Mouse (Mus musculus) hindbrain, embryonic 14.5 days (tissue): ENCODE measurements around the gene Misp. TPM values are rescaled to one million over a fixed set of nuclear protein-coding genes. Genes with fewer than 3 reads are reported as not detected.

ENCODE experiments used
- ATAC-seq: fragments of 200-750 bp; cut with Nextera tagmentation; 2 replicates; pipeline ENCODE4 v1.8.0; 2017; ENCODE audit warnings: moderate number of reproducible peaks, mild to moderate bottlenecking, moderate TSS enrichment, moderate library complexity; ENCODE audit not compliant: low FRiP score
- DNase-seq: peaks from one replicate; pipeline ENCODE4 v3.0.0-alpha.2; 2015; ENCODE audit warnings: low spot score
- H3K27ac ChIP-seq: fragments of 300-500 bp; sonication (generic); 2 replicates; pipeline ENCODE4 v1.5.1; 2014; ENCODE audit warnings: mild to moderate bottlenecking, moderate library complexity
- H3K27me3 ChIP-seq: fragments of 300-500 bp; sonication (generic); 2 replicates; pipeline ENCODE4 v1.6.1; 2014; ENCODE audit warnings: mild to moderate bottlenecking, low read length, mixed read lengths; ENCODE audit not compliant: control insufficient read depth, insufficient read depth
- H3K36me3 ChIP-seq: fragments of 300-500 bp; sonication (generic); replicated peaks from 2 replicates; pipeline ENCODE4 v1.6.1; 2014; ENCODE audit not compliant: control insufficient read depth, insufficient read depth
- H3K4me1 ChIP-seq: fragments of 300-500 bp; sonication (generic); replicated peaks from 2 replicates; pipeline ENCODE4 v1.6.1; 2014; ENCODE audit warnings: antibody characterized with exemption, low read length, mixed read lengths; ENCODE audit not compliant: control insufficient read depth, insufficient read depth
- H3K4me2 ChIP-seq: fragments of 300-500 bp; sonication (generic); replicated peaks from 2 replicates; pipeline ENCODE4 v1.6.1; 2014; ENCODE audit warnings: mild to moderate bottlenecking, moderate library complexity
- H3K4me3 ChIP-seq: fragments of 300-500 bp; sonication (generic); replicated peaks from 2 replicates; pipeline ENCODE4 v1.5.1; 2014; ENCODE audit warnings: mild to moderate bottlenecking, low read length
- H3K9ac ChIP-seq: fragments of 300-500 bp; sonication (generic); 2 replicates; pipeline ENCODE4 v1.6.1; 2014
- H3K9me3 ChIP-seq: fragments of 300-500 bp; sonication (generic); 2 replicates; pipeline ENCODE4 v1.6.1; 2016; ENCODE audit warnings: low read length; ENCODE audit not compliant: control insufficient read depth
- WGBS: fragments of 180-500 bp; shearing (Covaris S2); extraction: QIAGEN DNeasy Blood & Tissue Kit; methylation state at CpG from one replicate; pipeline ENCODE4 v1.1.7; 2014; 5-methylcytosine and 5-hydroxymethylcytosine counted together
- polyA plus RNA-seq: library from polyadenylated mRNA; unstranded; fragments of >200 nt; fragmentation: Nextera tagmentation; extraction: Ambion mirVana; gene quantifications from 2 replicates; pipeline ENCODE4 v1.2.1, GENCODE M21; 2014

The Misp gene
- polyA plus RNA-seq, 1 experiment from 2014 or later = 0.08 TPM

DNA sequence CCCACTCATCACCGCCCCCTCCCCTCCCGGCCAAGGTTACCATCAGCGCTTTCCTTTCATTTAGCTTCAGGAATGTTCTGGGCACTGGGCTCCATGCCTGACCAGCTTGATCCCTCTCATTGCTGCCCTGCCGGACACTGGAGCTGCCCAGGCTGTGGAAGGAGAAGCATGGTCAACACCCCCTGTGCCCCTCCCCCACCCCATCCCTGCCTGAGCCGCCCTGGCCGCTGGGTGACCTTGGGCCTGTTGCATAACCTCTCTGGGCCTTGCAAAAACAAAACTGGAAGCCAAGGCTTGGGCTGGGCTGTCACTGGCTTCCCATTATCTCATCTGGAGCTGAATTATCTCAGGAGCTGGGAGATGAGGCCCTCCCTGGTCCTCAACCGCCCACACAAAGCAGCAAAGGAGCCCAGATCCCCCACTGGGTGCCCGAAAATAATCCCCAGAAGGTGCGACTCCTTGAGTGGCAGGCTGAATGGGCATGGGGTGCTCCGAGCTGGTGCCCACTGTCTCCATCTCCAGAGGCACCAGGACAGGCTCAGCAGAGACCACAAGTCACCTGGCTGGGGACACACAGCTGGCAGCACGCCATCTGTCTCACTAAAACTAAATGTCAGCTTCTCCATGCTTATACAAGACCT is 18.3 kb upstream of the Misp start:
- Histone ChIP-seq H3K36me3 (peaks cover 9% of the 10 kb centered on the region; the same call in 1 of the 2 replicates), H3K4me1 (peaks cover 55% of the 10 kb centered on the region), H3K9me3 (no peaks in the 10 kb centered on the region), H3K4me2 (peak overlapping the region; percentile 23; the same call in 1 of the 2 replicates), H3K9ac (peak overlapping the region; percentile 34), H3K27ac (peak overlapping the region; percentile 94), H3K4me3 (no peak overlapping the region), H3K27me3 (no peaks in the 10 kb centered on the region)
- 29% methylated on average over 11 of the region's 11 CpGs for WGBS
- no peak for ATAC-seq
- DNase-seq = no peak

DNA sequence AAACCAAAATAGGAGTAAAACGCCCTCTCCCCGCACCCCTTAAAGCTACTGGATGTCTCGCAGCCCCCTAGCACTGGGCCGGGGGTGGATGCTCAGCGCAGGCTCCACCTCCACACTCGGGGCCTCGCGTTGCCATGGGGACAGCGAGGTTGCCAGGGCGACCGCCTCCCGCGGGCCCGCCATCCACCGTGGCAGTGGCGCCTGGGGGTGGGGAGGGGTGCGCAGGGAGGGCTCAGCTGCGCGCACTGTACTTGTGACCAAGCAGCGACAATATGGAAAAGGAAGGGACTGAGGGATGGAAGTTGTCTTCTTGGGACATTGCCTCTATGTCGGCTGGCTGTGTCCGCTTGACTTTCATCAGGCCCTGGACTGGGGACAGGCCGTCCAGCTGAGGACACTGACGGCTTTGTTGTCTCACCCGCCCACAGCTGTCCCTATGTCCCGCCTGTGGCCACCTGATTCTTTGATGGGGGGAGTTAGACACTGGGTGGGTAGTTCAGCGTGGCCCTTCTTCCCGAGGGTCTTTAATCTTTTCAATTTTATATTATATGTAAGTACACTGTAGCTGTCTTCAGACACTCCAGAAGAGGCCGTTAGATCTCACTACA is 17.0 kb upstream of the Misp start:
- H3K27ac ChIP-seq = peak overlapping the region; percentile 94
- 0 out of 2 replicates have a peak overlapping the region, but pooled peaks have one; percentile 13 for H3K4me3 ChIP-seq
- ATAC-seq (peak; percentile 92), DNase-seq (peak; percentile 82)
- H3K36me3 ChIP-seq = peaks cover 23% of the 10 kb centered on the region
- H3K9me3 ChIP-seq = no peaks in the 10 kb centered on the region
- peak overlapping the region; percentile 48 for H3K4me2 ChIP-seq
- H3K9ac ChIP-seq = peak overlapping the region; percentile 21
- 3% methylated on average over 29 of the region's 29 CpGs for WGBS
- peaks cover 57% of the 10 kb centered on the region for H3K4me1 ChIP-seq
- no peaks in the 10 kb centered on the region for H3K27me3 ChIP-seq

DNA sequence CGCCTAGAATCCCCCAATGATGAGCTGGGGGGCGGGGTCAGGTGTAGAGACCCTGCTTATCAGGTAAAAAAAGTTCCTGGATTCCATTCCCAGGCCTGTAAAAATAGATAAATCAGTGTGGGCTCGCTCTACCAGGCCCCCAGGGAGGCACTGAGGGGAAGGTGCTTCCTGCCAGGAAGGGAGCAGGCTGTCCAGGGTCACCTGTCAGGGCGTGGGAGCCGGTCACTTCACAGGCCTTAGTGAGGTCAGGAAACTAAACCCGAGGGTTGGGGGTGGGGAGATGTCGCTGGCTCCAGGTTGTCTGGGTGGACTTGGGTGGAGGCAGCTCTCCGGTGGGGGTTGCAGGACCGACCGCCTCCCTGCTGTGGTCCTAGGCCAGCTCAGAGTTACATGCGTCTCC is 15.2 kb upstream of the Misp start:
- peaks cover 57% of the 10 kb centered on the region for H3K4me1 ChIP-seq
- WGBS = 76% methylated on average over 11 of the region's 11 CpGs
- 0 out of 2 replicates have a peak overlapping the region, but pooled peaks have one; percentile 94 for H3K27ac ChIP-seq

GRCm38 (mm10) chr10:79806331-79806730 is 14.5 kb upstream of the Misp start:
- Histone ChIP-seq H3K4me3 (no peak overlapping the region), H3K27me3 (no peaks in the 10 kb centered on the region), H3K27ac (no peak overlapping the region), H3K9me3 (no peaks in the 10 kb centered on the region), H3K9ac (no peak overlapping the region), H3K4me2 (no peak overlapping the region), H3K4me1 (peaks cover 57% of the 10 kb centered on the region), H3K36me3 (peaks cover 48% of the 10 kb centered on the region)
- DNase-seq = no peak
- ATAC-seq = no peak
- WGBS = 90% methylated on average over 9 of the region's 9 CpGs

More for the DNA sequence above, 15.2 kb upstream of the Misp start:
- ATAC-seq = no peak
- Histone ChIP-seq H3K27me3 (no peaks in the 10 kb centered on the region), H3K9ac (no peak overlapping the region), H3K4me2 (no peak overlapping the region), H3K9me3 (no peaks in the 10 kb centered on the region), H3K36me3 (peaks cover 41% of the 10 kb centered on the region), H3K4me3 (no peak overlapping the region)
- DNase-seq = no peak

- DNase-seq = no peak
- no peaks in the 10 kb centered on the region for H3K9me3 ChIP-seq
- H3K27ac ChIP-seq = no peak overlapping the region
- H3K27me3 ChIP-seq = no peaks in the 10 kb centered on the region
- H3K4me2 ChIP-seq = no peak overlapping the region
- H3K9ac ChIP-seq = no peak overlapping the region
- H3K36me3 ChIP-seq = peaks cover 54% of the 10 kb centered on the region
- peaks cover 50% of the 10 kb centered on the region for H3K4me1 ChIP-seq
- H3K4me3 ChIP-seq = no peak overlapping the region
- 84% methylated on average over 10 of the region's 10 CpGs for WGBS
- ATAC-seq = no peak
Observed at GRCm38 (mm10) chr10:79806972-79807371, 13.8 kb upstream of the Misp start.

DNA sequence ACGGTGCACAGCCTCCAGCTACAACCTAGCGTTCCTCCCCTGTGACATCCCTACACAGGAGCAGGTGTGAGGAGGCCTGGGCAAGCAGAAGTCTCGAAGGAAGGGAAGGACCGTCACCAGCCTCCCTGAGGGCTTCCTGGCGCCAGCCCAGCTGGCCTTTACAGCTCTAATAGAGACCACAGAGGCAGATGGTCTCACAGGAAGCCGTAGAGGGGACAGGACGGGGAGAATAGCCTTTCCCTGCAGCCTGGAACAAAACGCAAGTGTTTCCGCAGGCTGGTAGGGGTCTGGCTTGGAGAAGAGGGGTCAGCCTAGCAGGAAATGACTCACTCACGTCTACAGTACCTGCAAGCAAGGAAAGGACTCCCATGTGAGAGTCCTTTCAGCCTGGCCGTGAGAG is 13.0 kb upstream of the Misp start:
- DNase-seq (no peak), ATAC-seq (no peak)
- Histone ChIP-seq H3K36me3 (peaks cover 61% of the 10 kb centered on the region), H3K27ac (peak overlapping the region; percentile 64), H3K9me3 (no peaks in the 10 kb centered on the region), H3K27me3 (no peaks in the 10 kb centered on the region), H3K4me3 (no peak overlapping the region), H3K4me1 (peaks cover 42% of the 10 kb centered on the region), H3K4me2 (no peak overlapping the region), H3K9ac (no peak overlapping the region)
- WGBS = 29% methylated on average over 11 of the region's 11 CpGs

DNA sequence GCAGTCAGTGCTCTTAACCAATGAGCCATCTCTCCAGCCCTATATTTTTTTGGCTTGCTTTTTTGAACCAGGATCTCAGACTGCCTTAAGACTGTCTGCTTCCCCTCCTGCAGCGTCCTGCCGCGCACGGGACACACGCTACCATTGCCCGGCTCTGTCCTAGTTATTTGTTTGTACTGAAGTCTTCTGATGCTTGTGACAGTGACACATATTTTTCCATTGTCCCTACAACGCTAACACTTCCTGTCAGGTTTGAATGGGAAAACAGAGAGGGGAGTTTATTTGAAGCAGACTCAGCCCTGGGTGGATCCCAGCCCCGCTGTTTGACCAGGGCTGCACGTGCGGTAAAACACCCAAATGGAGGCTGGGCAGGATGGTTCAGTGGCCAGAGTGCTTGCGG is 12.1 kb upstream of the Misp start:
- Histone ChIP-seq H3K4me3 (no peak overlapping the region), H3K9ac (no peak overlapping the region), H3K4me2 (no peak overlapping the region), H3K4me1 (peaks cover 33% of the 10 kb centered on the region), H3K27me3 (no peaks in the 10 kb centered on the region), H3K9me3 (no peaks in the 10 kb centered on the region), H3K27ac (peak overlapping the region; percentile 64; the same call in 1 of the 2 replicates), H3K36me3 (peaks cover 67% of the 10 kb centered on the region)
- WGBS = 87% methylated on average over 11 of the region's 11 CpGs
- no peak for ATAC-seq
- no peak for DNase-seq

- Histone ChIP-seq H3K4me1 (peaks cover 7% of the 10 kb centered on the region), H3K27me3 (no peaks in the 10 kb centered on the region), H3K4me3 (no peak overlapping the region), H3K36me3 (peaks cover 85% of the 10 kb centered on the region), H3K4me2 (no peak overlapping the region), H3K27ac (no peak overlapping the region), H3K9me3 (no peaks in the 10 kb centered on the region), H3K9ac (no peak overlapping the region)
- peak; percentile 46; the same call in 1 of the 2 replicates for ATAC-seq
- peak; percentile 92 for DNase-seq
- WGBS = 34% methylated on average over 15 of the region's 15 CpGs
Observed at GRCm38 (mm10) chr10:79811736-79812637, 8.8 kb upstream of the Misp start.

DNA sequence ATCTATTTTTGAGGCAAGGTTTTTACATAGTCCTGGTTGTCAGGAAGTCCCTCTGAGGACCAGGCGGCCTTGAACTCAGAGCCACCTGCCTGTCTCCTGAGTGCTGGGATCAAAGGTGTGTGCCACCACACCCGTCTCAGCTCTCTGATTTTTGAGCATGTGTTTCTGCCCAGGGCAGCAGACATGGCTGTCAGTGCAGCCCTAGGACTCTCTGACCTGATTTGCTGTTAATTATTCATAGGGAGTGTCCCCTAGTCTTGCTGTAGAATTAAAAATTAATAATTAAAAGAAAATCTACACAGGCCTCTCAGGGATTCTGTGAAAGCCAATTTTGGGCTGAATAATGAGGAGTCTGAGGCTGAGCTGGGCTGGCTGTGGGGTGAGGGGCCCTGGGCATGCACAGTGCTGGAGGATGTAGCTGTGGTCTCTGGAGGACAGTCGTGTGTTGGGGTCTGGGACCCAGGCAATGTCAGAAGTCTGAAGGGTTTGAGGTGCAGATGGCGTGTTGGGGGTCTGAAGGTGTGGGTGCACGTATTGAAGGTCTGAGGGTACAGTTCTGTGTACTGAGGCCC is 6.4 kb upstream of the Misp start:
- peaks cover 83% of the 10 kb centered on the region for H3K36me3 ChIP-seq
- H3K4me3 ChIP-seq = no peak overlapping the region
- DNase-seq (no peak), ATAC-seq (no peak)
- 78% methylated on average over 5 of the region's 5 CpGs for WGBS
- H3K4me1 ChIP-seq = no peaks in the 10 kb centered on the region
- H3K27ac ChIP-seq = no peak overlapping the region
- H3K9ac ChIP-seq = no peak overlapping the region
- H3K9me3 ChIP-seq = no peaks in the 10 kb centered on the region
- H3K4me2 ChIP-seq = no peak overlapping the region
- no peaks in the 10 kb centered on the region for H3K27me3 ChIP-seq
